Mouse (Mus musculus) 3T3-L1 (cell line): ENCODE measurements around the gene Tuft1.
"Not testable (repeated sequence)": the region's sequence is repeated elsewhere in the genome, so short reads cannot be mapped to it uniquely, and the experiment has no call there.

Source experiments
- DNase-seq: peaks from one replicate; pipeline ENCODE4 v3.0.0-alpha.2; 2015; ENCODE audit warnings: low read depth, low spot score

The Tuft1 gene

GRCm38 (mm10) chr3:94658740-94659095 lies at the start of gene Tuft1:
Gene Tuft1 (minus strand): TSS chr3:94658872.
- DNase-seq: not testable (repeated sequence)

GRCm38 (mm10) chr3:94703364-94703763 lies 44.7 kb upstream of the Tuft1 start:
- DNase-seq: not testable (repeated sequence)

GRCm38 (mm10) chr3:94702856-94703255 lies 44.2 kb upstream of the Tuft1 start:
- no peak for DNase-seq

- DNase-seq: not testable (repeated sequence)
Measured at GRCm38 (mm10) chr3:94702163-94702810, 43.6 kb upstream of the Tuft1 start.

GRCm38 (mm10) chr3:94696257-94696656 lies 37.6 kb upstream of the Tuft1 start:
- not testable (repeated sequence) for DNase-seq

DNA sequence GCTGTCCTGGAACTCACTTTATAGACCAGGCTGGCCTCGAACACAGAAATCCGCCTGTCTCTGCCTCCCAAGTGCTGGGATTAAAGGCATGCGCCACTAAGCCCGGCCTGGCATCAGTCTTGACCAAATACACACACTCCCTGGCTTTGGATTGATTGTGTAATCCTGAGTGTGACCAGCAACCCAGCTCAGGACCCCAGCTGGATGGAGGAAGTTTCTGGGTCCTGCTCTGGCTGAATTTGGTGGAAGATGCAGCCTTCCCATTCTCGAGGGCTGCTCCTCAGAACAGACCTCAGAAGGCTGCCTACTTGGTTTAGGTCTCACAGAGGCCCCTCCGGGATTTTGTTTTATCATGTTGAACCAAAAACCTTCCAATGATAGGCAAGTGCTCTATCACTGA lies 36.9 kb upstream of the Tuft1 start:
- DNase-seq: not testable (repeated sequence)

DNA sequence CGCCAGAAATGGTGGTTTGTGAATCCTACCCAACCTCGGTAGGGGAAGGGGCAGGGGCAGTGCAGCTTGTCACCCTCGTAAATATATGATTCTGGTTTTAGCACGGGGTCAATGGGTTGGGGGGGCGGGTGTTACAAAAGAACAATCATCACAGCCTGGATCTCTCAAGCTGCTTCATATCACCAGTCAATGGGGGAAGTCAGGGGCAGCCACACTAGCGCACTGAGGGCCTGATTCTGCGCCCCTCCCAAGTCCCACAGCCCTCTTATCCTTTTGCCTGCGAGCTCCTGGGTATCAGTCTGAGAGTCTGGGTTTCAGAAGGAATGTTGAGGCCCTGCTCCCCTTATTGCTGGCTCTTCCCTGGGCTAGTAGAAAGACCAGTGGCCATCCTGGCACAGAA lies 35.2 kb upstream of the Tuft1 start:
- not testable (repeated sequence) for DNase-seq

GRCm38 (mm10) chr3:94693329-94693825 lies 34.7 kb upstream of the Tuft1 start, which contains the start of gene Selenbp2:
Gene Selenbp2 (plus strand): TSS chr3:94693556.
- no peak for DNase-seq

DNA sequence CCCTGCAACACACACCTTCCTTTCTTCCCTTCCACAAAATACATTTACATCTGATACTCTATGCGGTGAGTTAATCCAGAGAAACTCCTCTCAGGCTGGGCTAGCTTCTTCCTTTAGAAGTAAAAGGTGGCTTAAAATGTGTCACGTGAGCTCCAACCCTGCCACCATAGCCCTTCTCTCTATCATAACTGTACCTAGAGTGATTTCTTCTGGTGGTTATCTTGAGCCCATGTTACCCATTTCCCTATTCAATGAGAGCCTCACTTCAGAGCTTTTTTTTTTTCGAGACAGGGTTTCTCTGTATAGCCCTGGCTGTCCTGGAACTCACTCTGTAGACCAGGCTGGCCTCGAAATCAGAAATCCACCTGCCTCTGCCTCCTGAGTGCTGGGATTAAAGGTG lies 33.0 kb upstream of the Tuft1 start:
- not testable (repeated sequence) for DNase-seq

GRCm38 (mm10) chr3:94690616-94691247 lies 32.1 kb upstream of the Tuft1 start:
- DNase-seq: no peak

- not testable (repeated sequence) for DNase-seq
Measured at GRCm38 (mm10) chr3:94690162-94690561, 31.5 kb upstream of the Tuft1 start.

GRCm38 (mm10) chr3:94689195-94689594 lies 30.5 kb upstream of the Tuft1 start:
- not testable (repeated sequence) for DNase-seq

DNA sequence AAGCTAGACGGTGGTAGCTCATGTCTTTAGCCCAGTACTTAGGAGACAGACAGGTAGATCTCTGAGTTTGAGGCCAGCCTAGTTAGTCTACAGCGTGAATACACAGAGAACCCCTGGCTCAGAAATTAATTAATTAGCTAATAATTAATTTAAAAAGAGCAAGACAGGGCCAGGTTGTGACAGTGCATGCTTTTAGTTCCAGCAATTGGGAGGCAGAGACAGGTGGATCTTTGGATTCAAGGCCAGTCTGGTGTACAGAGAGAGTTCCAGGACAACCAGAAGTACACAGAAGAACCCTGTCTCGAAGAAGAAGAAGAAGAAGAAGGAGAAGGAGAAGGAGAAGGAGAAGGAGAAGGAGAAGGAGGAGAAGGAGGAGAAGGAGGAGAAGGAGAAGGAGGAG lies 30.0 kb upstream of the Tuft1 start:
- DNase-seq: not testable (repeated sequence)

DNA sequence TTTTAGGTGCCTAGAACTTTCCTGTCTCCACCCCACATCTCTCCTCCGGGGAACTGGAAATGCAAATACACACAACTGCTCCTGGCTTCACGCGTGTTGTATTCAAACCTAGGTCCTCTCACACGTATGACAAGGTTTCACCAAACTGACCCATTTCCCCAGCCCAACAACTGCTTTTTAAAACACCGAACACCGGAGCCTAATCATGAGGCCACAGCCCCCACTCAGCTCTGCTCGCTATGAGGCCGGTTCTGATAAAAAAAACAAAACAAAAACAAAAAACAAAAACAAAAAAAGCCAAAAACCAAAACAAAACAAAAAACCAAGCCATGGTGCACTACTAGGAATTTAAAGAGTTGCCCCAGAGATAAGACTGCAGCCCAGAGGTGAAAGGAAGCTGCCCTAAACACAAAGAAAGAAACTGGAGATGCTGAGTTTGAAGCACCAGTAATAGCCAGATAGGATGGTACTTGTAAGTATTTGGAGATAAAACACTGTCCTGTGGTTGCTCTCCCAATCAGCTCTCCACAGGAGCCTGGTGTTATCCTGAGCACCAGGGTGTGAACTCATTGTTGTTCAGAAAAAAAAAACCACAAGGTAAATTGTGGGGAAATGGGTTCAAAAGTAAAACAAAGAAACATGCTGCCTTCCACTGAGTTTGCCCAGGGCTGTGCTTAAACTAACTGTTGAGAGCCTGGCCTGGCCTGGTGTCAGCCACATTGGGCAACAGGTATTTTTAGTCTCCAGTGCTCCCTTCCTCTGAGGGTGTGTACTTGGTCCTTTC lies 27.5 kb upstream of the Tuft1 start:
- not testable (repeated sequence) for DNase-seq

- DNase-seq: no peak
Measured at GRCm38 (mm10) chr3:94683646-94684045, 25.0 kb upstream of the Tuft1 start.

DNA sequence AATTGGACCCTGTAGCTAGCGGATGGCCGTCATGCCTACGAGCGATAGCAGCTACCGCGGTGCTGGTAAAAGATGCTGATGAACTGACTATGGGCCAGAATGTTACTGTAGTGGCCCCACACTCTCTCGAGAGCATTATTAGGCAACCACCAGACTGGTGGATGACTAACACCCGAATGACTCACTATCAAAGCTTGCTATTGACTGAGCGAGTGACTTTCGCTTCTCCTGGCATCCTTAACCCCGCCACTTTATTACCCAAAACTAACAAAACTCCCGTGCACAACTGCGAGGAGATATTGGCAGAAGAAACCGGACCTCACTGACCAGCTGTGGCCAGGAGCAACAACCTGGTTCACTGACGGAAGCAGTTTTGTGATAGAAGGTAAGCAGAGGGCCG lies 22.1 kb upstream of the Tuft1 start:
- DNase-seq: peak; percentile 89

DNA sequence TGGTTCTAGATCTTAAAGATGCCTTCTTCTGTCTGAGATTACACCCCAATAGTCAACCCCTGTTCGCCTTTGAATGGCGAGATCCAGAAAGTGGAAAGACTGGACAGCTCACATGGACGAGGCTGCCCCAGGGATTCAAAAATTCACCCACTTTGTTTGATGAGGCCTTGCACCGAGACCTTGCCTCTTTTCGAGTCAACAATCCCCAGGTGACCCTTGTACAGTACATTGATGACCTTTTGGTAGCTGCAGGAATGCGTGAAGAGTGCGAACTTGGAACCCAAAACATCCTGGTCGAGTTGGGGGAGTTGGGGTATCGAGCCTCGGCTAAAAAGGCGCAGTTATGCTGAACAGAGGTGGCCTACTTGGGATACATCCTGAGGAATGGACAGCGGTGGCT lies 21.4 kb upstream of the Tuft1 start:
- not testable (repeated sequence) for DNase-seq

- no peak for DNase-seq
Measured at GRCm38 (mm10) chr3:94679351-94679841, 20.7 kb upstream of the Tuft1 start.

GRCm38 (mm10) chr3:94675101-94675500 lies 16.4 kb upstream of the Tuft1 start:
- not testable (repeated sequence) for DNase-seq

DNA sequence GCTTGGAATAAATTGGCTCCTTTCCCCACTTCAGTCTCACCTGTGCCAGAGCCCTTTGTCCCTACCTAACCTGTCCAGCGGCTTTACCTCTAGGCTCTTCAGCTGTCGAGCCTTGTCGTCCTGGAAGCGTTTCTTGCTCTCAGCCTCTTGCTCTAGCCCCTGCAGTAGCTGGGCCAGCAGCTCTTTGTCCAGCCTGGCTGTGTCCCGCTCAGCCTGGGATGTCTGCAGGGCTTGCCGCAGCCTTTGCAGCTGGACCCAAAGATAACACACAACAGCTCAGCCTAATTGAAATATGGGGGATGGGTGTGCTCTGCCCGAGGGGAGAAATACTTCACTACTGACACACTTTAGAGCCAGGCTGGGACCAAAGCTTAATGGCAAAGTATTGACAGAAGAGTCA lies 7.2 kb upstream of the Tuft1 start:
- DNase-seq: not testable (repeated sequence)

GRCm38 (mm10) chr3:94665060-94665802 lies 6.6 kb upstream of the Tuft1 start:
- not testable (repeated sequence) for DNase-seq
